Mouse (Mus musculus) small intestine, adult 2 months (tissue): Measurements from ENCODE around the gene Cldn13.

Source experiments
- CTCF ChIP-seq: fragments of 200-500 bp; IDR thresholded peaks from 2 replicates; pipeline ENCODE4 v1.5.1; 2012; ENCODE audit warnings: low read depth, mild to moderate bottlenecking, control low read depth, inconsistent platforms, low read length, moderate library complexity, mixed read lengths; ENCODE audit not compliant: insufficient replicate concordance, insufficient read length; ENCODE audit errors: extremely low read depth
- POLR2A ChIP-seq: fragments of 200-500 bp; IDR thresholded peaks from 2 replicates; pipeline ENCODE4 v1.6.1; 2012; ENCODE audit warnings: low read depth, mild to moderate bottlenecking, control low read depth, inconsistent platforms, low read length, moderate library complexity

DNA sequence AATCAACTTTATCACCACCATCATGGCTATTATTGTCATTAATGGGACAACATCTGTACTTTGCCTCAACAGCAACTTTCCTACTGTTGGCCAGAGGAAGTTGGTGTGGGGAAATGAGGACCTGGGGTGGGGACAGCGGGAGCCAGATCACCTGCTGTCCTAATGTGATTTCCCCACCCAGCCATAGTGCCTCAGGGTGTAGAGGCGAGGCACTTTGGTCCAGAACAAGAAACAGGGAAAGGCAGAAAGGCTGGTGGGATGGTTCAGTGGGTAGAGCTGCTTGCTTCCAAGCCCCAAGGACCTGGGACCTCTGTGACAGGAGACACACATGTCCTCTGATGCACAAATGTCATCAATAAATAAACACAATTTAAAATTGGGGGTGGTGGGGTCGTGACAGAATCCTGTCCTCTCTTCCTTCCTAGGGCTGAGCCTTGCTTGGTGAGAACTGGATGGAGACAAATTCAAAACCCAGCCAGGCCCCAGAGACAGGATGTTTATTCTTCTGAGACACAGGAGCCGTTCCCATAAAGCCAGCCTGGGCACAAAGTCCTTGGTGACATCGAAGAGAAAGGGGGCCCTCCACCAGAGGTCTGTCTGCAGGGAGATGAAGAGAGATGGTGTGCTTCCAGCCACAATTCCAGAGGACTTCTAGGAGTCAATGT is 32.2 kb upstream of the Cldn13 start:
- TF ChIP-seq CTCF (no peak), POLR2A (no peak)
